In genomic region chr13:90325226-90325625, GRCm38 (mm10) we compare ENCODE assay signal across 21 mouse cellular contexts.
A peak's percentile ranks its signal among the peaks of the same experiment; 100 is the strongest.
DNase-seq lines count a peak whose midpoint lies in the region; ATAC-seq and TF ChIP-seq lines count a peak whose summit lies in the region.
"Had no signal": no experiment of that assay in that cellular context is flagged by ENCODE, and none has a peak within 500 bp of the region (broad histone marks: within the 10 kb centered on the region; RNA-seq: fewer than 3 reads in every experiment).

No protein-coding gene starts in this region.

- intact Hi-C loops in left cerebral cortex, adult 2 months (cut with DNase I) = no loop called here

- no peak for DNase-seq in frontal cortex, postnatal 14 days (ENCODE audit: low spot score in 2 of 2)
- DNase-seq in left cerebral cortex, adult 2 months (ENCODE audit: extremely low spot score in 1 of 2, low spot score in 2 of 2) = no peak
- DNase-seq in left cerebral cortex, adult 18-20 months (ENCODE audit: low spot score in 2 of 2) = no peak
- DNase-seq in brain, embryonic 14.5 days (ENCODE audit: low read depth) = peak; percentile 68
- DNase-seq in layer of hippocampus, adult 9-11 months = peak; percentile 36
- DNase-seq in cerebellum, adult 11-12 months = no peak
- DNase-seq: adrenal gland, postnatal 25 days; cerebellum, adult 18-20 months; cerebellum, postnatal 14 days; gastrocnemius, postnatal 10 days; heart, adult 11 months; kidney, adult 8-10 months; kidney, postnatal 10 days; lung, postnatal 4 days; midbrain, embryonic 14.5 days; retina, postnatal 1 day had no signal

- ATAC-seq in frontal cortex, adult (ENCODE audit: low TSS enrichment) = peak; percentile 96
- ATAC-seq: hindbrain, embryonic 16.5 days; intestine, embryonic 15.5 days had no signal

- no peak for TF ChIP-seq POLR2A in brain, embryonic 14.5 days (IDR thresholded peaks at IDR 0.05; ENCODE audit: borderline replicate concordance, extremely low read depth, insufficient read depth, insufficient read length, poor library complexity, severe bottlenecking)

- TF ChIP-seq CTCF in left cerebral cortex, adult 2 months (IDR thresholded peaks at IDR 0.05) = no peak
- TF ChIP-seq CTCF in brain, embryonic 14.5 days (IDR thresholded peaks at IDR 0.05; ENCODE audit: borderline replicate concordance, extremely low read depth, insufficient read depth, insufficient read length) = no peak

- no peak overlapping the region for H3K4me3 ChIP-seq in left cerebral cortex, adult 2 months
- H3K4me3 ChIP-seq: hindbrain, embryonic 10.5 days; intestine, embryonic 15.5 days; neural tube, embryonic 12.5 days had no signal

- 0 out of 2 replicates have a peak overlapping the region, but pooled peaks have one; percentile 19 for H3K27ac ChIP-seq in left cerebral cortex, adult 2 months
- H3K27ac ChIP-seq: hindbrain, embryonic 10.5 days; intestine, embryonic 15.5 days; neural tube, embryonic 12.5 days had no signal

Comparison
In these comparisons a context has a peak if more than half of its experiments do, and no peak if none do; other contexts are left out.
1. DNase-seq: peak in brain, embryonic 14.5 days (single experiment) and layer of hippocampus, adult 9-11 months (single experiment); none in frontal cortex, postnatal 14 days (0 of 2), left cerebral cortex, adult 2 months (0 of 2), left cerebral cortex, adult 18-20 months (0 of 2) and cerebellum, adult 11-12 months (single experiment).